Mouse (Mus musculus) intestine, embryonic 15.5 days (tissue): ENCODE data around the gene Daam1. TPM values are rescaled to one million over a fixed set of nuclear protein-coding genes. Genes with fewer than 3 reads are reported as not detected.

Experiments
- ATAC-seq: fragments of 200-750 bp; cut with Nextera tagmentation; 2 replicates; pipeline ENCODE4 v1.8.0; 2017; ENCODE audit warnings: moderate TSS enrichment, moderate library complexity
- H3K27ac ChIP-seq: fragments of 300-500 bp; sonication (generic); 2 replicates; pipeline ENCODE4 v1.5.1; 2015; ENCODE audit warnings: mild to moderate bottlenecking, inconsistent platforms
- H3K27me3 ChIP-seq: fragments of 300-500 bp; sonication (generic); replicated peaks from 2 replicates; pipeline ENCODE4 v1.6.1; 2015; ENCODE audit warnings: inconsistent platforms
- H3K36me3 ChIP-seq: fragments of 300-500 bp; sonication (generic); 2 replicates; pipeline ENCODE4 v1.6.1; 2015; ENCODE audit warnings: inconsistent platforms
- H3K4me1 ChIP-seq: fragments of 300-500 bp; sonication (generic); replicated peaks from 2 replicates; pipeline ENCODE4 v1.6.1; 2015; ENCODE audit warnings: inconsistent platforms
- H3K4me2 ChIP-seq: fragments of 300-500 bp; sonication (generic); replicated peaks from 2 replicates; pipeline ENCODE4 v1.6.1; 2015; ENCODE audit warnings: mild to moderate bottlenecking, inconsistent platforms
- H3K4me3 ChIP-seq: fragments of 300-500 bp; sonication (generic); replicated peaks from 2 replicates; pipeline ENCODE4 v1.5.1; 2015; ENCODE audit warnings: inconsistent platforms
- H3K9ac ChIP-seq: fragments of 300-500 bp; sonication (generic); 2 replicates; pipeline ENCODE4 v1.6.1; 2015; ENCODE audit warnings: inconsistent platforms
- H3K9me3 ChIP-seq: fragments of 300-500 bp; sonication (generic); 2 replicates; pipeline ENCODE4 v1.6.1; 2016; ENCODE audit warnings: inconsistent platforms
- WGBS: fragments of 180-500 bp; shearing (Covaris S2); methylation state at CpG from one replicate; pipeline ENCODE4 v1.1.7; 2015; 5-methylcytosine and 5-hydroxymethylcytosine counted together
- polyA plus RNA-seq: library from polyadenylated mRNA; unstranded; fragments of >200 nt; fragmentation: Nextera tagmentation; extraction: Ambion mirVana; gene quantifications from 2 replicates; pipeline ENCODE4 v1.2.1, GENCODE M21; 2015

Daam1 gene
- polyA plus RNA-seq, 1 experiment from 2014 or later = 9.1 TPM

DNA sequence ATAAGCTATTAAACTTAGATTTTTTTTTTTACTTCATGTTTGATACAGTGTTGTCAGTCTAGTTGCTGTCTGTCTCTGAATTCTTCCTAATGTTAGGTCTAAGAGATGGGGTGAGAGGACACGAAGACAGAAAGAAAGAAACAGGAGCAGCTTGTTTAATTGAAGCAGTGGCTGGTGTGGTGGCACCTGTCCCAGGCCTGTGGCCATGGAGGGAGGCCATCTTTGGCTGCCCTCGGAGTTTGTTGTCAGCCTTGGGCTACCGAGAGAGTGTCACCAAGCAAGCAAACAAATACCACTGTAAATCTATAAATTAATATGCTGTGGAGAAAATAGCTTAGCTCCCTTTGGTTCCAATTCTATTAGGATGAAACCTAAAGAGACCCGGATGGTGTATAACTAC, 74.0 kb downstream of the Daam1 start:
- no peak overlapping the region for H3K4me2 ChIP-seq

DNA sequence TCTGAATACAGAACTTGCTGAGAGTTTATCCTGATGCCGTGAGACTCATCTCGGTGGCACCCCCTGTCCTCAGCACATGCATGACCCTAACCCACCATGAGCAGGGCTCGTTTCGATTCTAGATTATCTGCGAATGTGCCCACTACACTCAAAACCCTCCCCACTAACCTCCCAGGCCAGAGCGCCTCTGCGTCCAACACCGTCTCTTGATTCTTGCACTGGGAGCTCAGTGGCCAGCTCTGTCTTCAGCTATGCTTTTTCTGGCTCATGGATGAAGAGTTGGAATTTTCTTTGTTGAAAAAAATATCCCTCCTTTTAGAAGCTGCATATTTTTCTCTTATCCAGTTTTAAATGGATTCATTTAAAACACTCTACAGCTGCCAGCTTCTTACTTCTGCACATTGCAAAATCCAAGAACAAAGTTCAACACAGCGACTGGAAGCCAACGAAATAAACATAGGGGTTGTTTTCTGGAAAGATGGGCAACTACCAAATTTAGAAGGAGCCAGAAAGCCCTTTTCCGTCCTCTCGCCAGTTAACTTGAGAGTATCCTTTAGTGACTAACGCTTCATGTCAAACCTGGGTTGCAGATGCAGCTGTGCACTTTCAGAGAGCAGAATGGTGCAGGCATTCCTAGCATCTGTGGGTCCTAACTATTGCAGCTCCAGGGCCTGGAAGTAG, 74.9 kb downstream of the Daam1 start:
- WGBS = 75% methylated on average over 13 of the region's 13 CpGs
- Histone ChIP-seq H3K9ac (no peak overlapping the region), H3K4me1 (peaks cover 8% of the 10 kb centered on the region; the same call in 1 of the 2 replicates), H3K27me3 (no peaks in the 10 kb centered on the region), H3K9me3 (no peaks in the 10 kb centered on the region), H3K4me3 (no peak overlapping the region), H3K36me3 (peaks cover 6% of the 10 kb centered on the region; the same call in 1 of the 2 replicates), H3K27ac (0 out of 2 replicates have a peak overlapping the region, but pooled peaks have one; percentile 41), H3K4me2 (no peak overlapping the region)
- ATAC-seq = no peak

More for the DNA sequence above, 74.0 kb downstream of the Daam1 start:
- ATAC-seq = no peak; the same call in 1 of the 2 replicates
- Histone ChIP-seq H3K27ac (no peak overlapping the region), H3K36me3 (peaks cover 6% of the 10 kb centered on the region; the same call in 1 of the 2 replicates), H3K27me3 (no peaks in the 10 kb centered on the region), H3K4me1 (peaks cover 6% of the 10 kb centered on the region; the same call in 1 of the 2 replicates), H3K4me3 (no peak overlapping the region), H3K9ac (no peak overlapping the region), H3K9me3 (no peaks in the 10 kb centered on the region)
- 83% methylated on average over 4 of the region's 4 CpGs for WGBS

DNA sequence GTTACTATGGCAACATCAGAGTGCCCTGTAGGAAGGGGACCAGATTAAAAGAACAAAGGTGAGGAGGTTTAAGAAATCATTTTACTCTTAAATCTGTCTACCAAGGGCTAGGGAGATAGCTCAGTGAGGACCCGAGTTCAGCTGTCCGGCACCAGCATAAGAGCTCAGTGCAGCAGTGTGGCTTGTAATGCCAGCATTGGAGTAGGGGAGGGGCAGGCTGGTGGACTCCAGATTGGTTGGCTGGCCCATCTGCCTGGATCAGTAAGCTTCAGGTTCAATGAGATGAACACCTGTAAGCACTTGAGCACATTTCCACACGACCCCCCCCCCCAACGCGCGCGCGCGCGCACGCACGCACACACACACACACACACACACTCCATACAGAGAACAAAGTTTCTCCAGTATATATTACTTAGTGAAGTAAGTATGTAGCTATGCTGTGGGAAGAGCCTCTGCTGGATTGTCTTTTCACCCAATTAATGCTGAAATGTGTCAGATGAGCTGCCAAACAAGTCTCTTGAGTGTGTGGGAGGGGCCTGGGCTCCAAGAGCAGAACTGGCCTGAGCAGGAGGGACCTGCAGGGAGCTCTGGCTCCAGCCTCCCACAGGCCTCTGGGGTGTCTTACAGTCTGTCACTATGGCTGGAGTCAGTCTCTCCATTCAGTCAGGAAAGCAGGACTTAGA, 75.8 kb downstream of the Daam1 start:
- no peak for ATAC-seq
- whole genome bisulfite sequencing = 88% methylated on average over 12 of the region's 12 CpGs

DNA sequence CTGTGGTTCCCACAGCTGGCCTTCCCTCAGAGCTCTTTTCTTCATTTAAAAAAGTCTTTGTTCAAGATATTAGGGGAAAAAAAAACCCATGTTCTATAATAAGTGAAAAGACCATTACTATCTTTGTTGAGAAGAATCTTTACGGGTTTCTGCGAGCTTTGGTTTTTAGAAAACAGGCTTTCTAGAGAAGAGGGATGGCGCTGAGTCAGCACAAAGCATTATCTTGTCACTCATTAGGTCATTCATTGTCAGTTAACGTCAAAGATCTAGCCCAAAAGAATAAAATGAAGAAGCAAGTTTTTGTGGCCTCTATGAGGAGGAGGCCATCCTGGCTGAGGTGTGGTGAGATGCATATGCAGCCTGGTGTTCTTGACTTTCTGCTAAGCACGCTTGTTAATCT, 78.1 kb downstream of the Daam1 start:
- ATAC-seq = no peak
- Histone ChIP-seq H3K9me3 (no peaks in the 10 kb centered on the region), H3K4me3 (no peak overlapping the region), H3K36me3 (no peaks in the 10 kb centered on the region), H3K4me1 (peaks cover 11% of the 10 kb centered on the region; the same call in 1 of the 2 replicates), H3K27ac (no peak overlapping the region), H3K9ac (no peak overlapping the region), H3K4me2 (no peak overlapping the region), H3K27me3 (no peaks in the 10 kb centered on the region)
- WGBS = 94% methylated on average over 5 of the region's 5 CpGs

More for the DNA sequence above, 75.8 kb downstream of the Daam1 start:
- no peak overlapping the region for H3K4me2 ChIP-seq
- no peaks in the 10 kb centered on the region for H3K9me3 ChIP-seq
- no peak overlapping the region for H3K27ac ChIP-seq
- no peak overlapping the region for H3K9ac ChIP-seq
- H3K27me3 ChIP-seq = no peaks in the 10 kb centered on the region
- peaks cover 6% of the 10 kb centered on the region; the same call in 1 of the 2 replicates for H3K36me3 ChIP-seq
- H3K4me3 ChIP-seq = no peak overlapping the region
- peaks cover 8% of the 10 kb centered on the region; the same call in 1 of the 2 replicates for H3K4me1 ChIP-seq

DNA sequence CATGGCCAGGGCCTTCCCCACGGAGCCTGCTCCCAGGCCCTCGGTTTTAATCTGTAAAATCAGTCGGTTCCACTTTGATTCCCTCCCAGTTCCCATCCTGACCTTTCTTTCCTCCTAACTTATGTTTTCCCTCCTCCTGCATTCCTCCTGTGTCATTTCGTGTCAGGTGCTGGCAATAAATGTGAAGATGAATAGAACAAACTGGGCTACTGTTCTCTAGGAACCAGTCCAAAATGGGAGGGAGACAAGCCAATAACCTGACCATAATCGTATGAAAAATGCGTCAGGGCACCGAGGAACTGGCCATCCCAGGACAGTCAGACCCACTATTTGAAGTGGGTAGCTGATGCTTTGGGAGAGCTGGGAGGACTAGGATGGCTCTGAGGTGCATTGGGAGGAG, 79.4 kb downstream of the Daam1 start:
- no peak overlapping the region for H3K27ac ChIP-seq
- H3K27me3 ChIP-seq = no peaks in the 10 kb centered on the region
- WGBS = 55% methylated on average over 7 of the region's 7 CpGs
- H3K9me3 ChIP-seq = no peaks in the 10 kb centered on the region
- no peaks in the 10 kb centered on the region for H3K36me3 ChIP-seq
- peaks cover 11% of the 10 kb centered on the region; the same call in 1 of the 2 replicates for H3K4me1 ChIP-seq
- no peak overlapping the region for H3K4me3 ChIP-seq
- H3K9ac ChIP-seq = no peak overlapping the region
- ATAC-seq = no peak
- H3K4me2 ChIP-seq = no peak overlapping the region

DNA sequence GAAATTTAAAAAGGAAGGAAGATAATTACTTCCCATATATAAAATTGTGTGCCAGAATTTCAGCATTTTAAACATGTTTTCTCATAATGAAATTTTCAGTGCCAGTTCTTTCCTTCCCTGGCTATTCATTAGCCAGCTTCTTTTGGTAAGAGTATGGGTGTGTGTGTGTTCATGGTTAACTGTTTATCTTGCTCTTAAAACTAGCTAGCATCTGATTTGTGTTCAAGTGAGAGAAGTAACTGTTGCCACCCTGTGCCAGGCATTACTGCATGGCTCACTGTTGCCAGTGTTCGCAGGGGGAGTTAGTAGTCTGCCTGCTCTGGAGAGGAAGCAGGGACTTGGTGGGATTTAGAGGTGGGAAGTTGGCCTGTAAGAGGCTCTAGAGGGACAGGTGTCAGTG, 81.4 kb downstream of the Daam1 start:
- H3K4me3 ChIP-seq = no peak overlapping the region
- WGBS = 83% methylated on average over 1 of the region's 1 CpGs
- H3K4me2 ChIP-seq = no peak overlapping the region
- no peaks in the 10 kb centered on the region for H3K9me3 ChIP-seq
- H3K36me3 ChIP-seq = peaks cover 6% of the 10 kb centered on the region; the same call in 1 of the 2 replicates
- no peak overlapping the region for H3K9ac ChIP-seq
- no peak for ATAC-seq
- H3K27ac ChIP-seq = no peak overlapping the region
- no peaks in the 10 kb centered on the region for H3K27me3 ChIP-seq
- H3K4me1 ChIP-seq = 0 out of 2 replicates have a peak, but pooled peaks cover 5% of the 10 kb centered on the region

DNA sequence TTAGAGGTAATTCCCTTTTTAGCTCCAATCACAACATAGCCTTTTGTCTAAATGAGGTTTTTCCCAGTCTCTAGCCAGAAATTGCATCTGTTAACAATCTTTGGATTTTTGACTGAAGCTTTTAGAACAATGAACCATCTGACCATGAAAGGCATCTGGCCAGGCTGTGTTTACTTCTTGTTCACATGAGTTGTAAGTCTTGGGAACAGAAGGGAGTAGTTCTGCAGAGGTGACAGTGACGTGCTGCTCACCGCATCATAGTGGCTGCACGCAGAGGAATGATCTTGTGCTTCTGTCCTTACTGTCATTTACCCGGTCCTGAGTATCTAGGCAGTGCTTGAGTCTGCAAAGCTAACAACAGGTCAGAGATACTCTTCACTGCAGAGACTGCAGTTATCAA, 88.3 kb downstream of the Daam1 start:
- H3K4me1 ChIP-seq = no peaks in the 10 kb centered on the region
- H3K9me3 ChIP-seq = no peaks in the 10 kb centered on the region
- no peak overlapping the region for H3K4me3 ChIP-seq
- H3K4me2 ChIP-seq = no peak overlapping the region
- no peak for ATAC-seq
- no peaks in the 10 kb centered on the region for H3K27me3 ChIP-seq
- H3K27ac ChIP-seq = no peak overlapping the region
- H3K9ac ChIP-seq = no peak overlapping the region
- WGBS = 59% methylated on average over 4 of the region's 4 CpGs
- H3K36me3 ChIP-seq = peaks cover 6% of the 10 kb centered on the region; the same call in 1 of the 2 replicates

- WGBS = 73% methylated on average over 3 of the region's 3 CpGs
- Histone ChIP-seq H3K4me1 (no peaks in the 10 kb centered on the region), H3K9ac (no peak overlapping the region), H3K36me3 (peaks cover 6% of the 10 kb centered on the region; the same call in 1 of the 2 replicates), H3K27ac (no peak overlapping the region), H3K27me3 (no peaks in the 10 kb centered on the region), H3K4me2 (no peak overlapping the region), H3K9me3 (no peaks in the 10 kb centered on the region), H3K4me3 (no peak overlapping the region)
- ATAC-seq = no peak
Measured at GRCm38 (mm10) chr12:71919962-71920361, 89.1 kb downstream of the Daam1 start.

GRCm38 (mm10) chr12:71922827-71923381, 92.0 kb downstream of the Daam1 start:
- Histone ChIP-seq H3K36me3 (no peaks in the 10 kb centered on the region), H3K9ac (no peak overlapping the region), H3K4me1 (no peaks in the 10 kb centered on the region), H3K4me2 (no peak overlapping the region), H3K4me3 (no peak overlapping the region), H3K27me3 (no peaks in the 10 kb centered on the region), H3K9me3 (no peaks in the 10 kb centered on the region), H3K27ac (no peak overlapping the region)
- no peak for ATAC-seq
- 90% methylated on average over 5 of the region's 5 CpGs for WGBS

GRCm38 (mm10) chr12:71924978-71925529, 94.2 kb downstream of the Daam1 start:
- 88% methylated on average over 9 of the region's 9 CpGs for WGBS
- Histone ChIP-seq H3K4me2 (no peak overlapping the region), H3K9ac (no peak overlapping the region), H3K36me3 (no peaks in the 10 kb centered on the region), H3K4me3 (no peak overlapping the region), H3K9me3 (no peaks in the 10 kb centered on the region), H3K27me3 (no peaks in the 10 kb centered on the region), H3K4me1 (no peaks in the 10 kb centered on the region), H3K27ac (no peak overlapping the region)
- no peak for ATAC-seq

DNA sequence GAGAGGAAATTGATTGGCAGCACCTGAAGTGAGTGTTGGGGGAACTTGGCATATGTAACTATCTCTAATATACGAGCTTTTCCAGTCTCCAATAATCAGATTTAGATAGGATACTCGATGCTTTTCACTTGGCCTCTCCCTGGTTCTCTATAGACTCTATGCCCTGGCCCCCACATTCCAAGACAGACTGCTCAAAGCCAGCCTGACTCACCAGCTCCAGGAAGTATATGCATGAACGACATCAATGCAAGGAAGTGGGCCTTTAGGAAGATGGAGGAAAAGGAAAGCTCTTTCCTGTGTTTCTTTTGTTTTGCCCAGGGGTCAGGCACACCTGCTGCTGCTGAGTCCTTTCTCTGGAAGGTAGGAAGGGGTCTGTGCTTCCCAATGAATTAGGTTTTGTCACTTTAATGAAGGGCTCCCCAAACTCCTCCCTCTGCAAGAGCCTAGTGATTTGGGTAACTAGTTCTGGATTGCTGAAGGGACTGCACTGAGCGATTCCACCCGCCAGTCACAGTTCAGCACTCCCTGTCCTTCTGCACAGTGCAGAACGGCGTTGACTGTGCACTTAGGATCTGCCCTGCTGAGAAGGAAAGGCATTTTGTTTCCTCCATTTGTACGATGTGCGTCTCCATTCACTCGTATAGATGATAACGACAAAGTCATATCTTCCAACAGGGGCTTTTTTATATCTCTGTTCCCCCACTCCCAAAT, 95.3 kb downstream of the Daam1 start:
- Histone ChIP-seq H3K4me2 (no peak overlapping the region), H3K4me3 (no peak overlapping the region), H3K27ac (no peak overlapping the region), H3K9ac (no peak overlapping the region), H3K4me1 (no peaks in the 10 kb centered on the region), H3K9me3 (no peaks in the 10 kb centered on the region), H3K36me3 (no peaks in the 10 kb centered on the region), H3K27me3 (no peaks in the 10 kb centered on the region)
- no peak for ATAC-seq
- 74% methylated on average over 11 of the region's 11 CpGs for WGBS

- Histone ChIP-seq H3K36me3 (no peaks in the 10 kb centered on the region), H3K4me3 (no peak overlapping the region), H3K9me3 (no peaks in the 10 kb centered on the region), H3K4me2 (no peak overlapping the region), H3K27ac (no peak overlapping the region), H3K9ac (no peak overlapping the region), H3K27me3 (no peaks in the 10 kb centered on the region), H3K4me1 (no peaks in the 10 kb centered on the region)
- 91% methylated on average over 6 of the region's 6 CpGs for WGBS
- no peak for ATAC-seq
Measured at GRCm38 (mm10) chr12:71928092-71928491, 97.2 kb downstream of the Daam1 start.
